Mouse (Mus musculus) inflammation-experienced regulatory T-cells (primary cell): ENCODE data around the gene Cdh5. TPM values are rescaled to one million over a fixed set of nuclear protein-coding genes. Genes with fewer than 3 reads are reported as not detected.

Source experiments
- polyA plus RNA-seq, 2 experiments: library from polyadenylated mRNA; unstranded; fragments of 100-300 nt; shearing (Covaris generic); gene quantifications; one replicate each; pipeline ENCODE4 v1.2.1; 2017

Cdh5 gene
- polyA plus RNA-seq: 1 to 10 TPM in 1 of 2 experiments, under 1 TPM in 1; 0.04 to 1.1 TPM

DNA sequence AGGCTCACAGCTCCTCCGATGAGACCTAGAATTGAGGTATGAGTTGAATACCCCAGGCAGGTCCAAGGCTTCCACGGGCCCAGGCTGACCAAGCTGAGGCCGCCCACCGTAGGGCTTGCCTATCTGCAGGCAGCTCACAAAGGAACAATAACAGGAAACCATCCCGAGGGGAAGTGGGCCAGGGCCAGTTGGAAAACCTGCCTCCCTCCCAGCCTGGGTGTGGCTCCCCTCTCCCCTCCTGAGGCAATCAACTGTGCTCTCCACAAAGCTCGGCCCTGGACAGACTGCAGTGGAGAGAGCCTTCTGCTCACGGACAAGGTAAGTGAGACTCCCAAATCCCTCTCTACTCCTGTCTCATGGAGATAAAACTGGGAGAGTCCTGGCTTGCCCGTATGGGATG lies at the start of gene Cdh5:
Gene Cdh5, plus strand, starts transcription at position 211 of the 400 bp plus-strand sequence.

DNA sequence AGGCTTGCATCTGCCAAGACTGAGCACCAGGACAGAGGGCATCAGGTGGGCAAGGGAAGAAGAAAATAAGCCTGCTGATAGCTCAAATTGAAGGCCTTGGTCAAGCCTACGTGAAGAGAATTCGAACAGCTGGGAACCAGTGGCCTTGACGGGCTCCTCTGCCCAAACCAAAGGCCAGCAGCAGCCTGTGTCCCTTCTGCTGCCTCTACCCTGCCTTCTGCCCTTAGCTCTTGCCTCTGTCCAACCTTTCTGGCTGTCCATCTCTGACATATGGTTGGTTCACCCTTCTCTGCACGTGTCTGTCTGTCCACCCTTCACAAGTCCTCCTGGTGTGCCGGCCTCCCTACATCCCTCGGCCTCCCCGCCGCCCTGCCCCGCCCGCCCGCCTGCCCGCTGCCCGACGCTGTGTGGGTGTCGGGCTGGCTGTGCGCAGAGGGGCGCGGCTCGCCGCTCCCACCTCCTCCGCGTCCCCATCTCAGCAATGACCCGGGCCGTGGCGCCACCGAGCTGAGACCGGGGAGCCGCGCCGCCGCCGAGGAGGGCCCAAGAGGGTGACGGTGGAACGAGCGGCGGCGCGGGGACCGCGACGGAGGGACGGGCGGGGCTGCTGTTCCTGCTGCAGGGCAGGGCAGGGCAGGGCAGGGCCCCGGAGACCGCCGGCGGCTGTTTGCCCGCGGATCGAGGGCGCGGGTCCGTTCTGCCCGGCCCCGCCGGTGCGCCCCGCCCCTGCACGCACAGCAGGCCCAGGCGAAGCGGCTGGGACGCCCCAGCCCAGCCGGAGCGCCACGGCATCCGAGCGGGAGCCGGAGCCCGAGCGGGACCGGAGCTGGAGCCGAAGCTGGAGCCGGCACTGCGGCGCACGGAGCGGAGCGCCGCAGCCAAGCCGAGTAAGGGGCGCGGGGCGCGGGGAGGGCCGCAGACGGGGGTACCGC lies 69.0 kb downstream of the Cdh5 start, which contains the start of gene Bean1:
Gene Bean1, plus strand, starts transcription at position 325 of the 932 bp plus-strand sequence.

Other genes starting within 250 kb of the Cdh5 start
- 1 to 10 TPM in 1 of 2 experiments, under 1 TPM in 1; 0.07 to 2.2 TPM for gene Bean1, start 68.8 kb downstream of the Cdh5 start, polyA plus RNA-seq
- gene Tk2, start 146.9 kb downstream of the Cdh5 start, polyA plus RNA-seq: 100 to 1,000 TPM in 1 of 2 experiments, 10 to 100 TPM in 1; 95.5 to 107 TPM
- 100 to 1,000 TPM; 106 to 127 TPM for gene Cklf, start 149.2 kb downstream of the Cdh5 start, polyA plus RNA-seq
- gene Cmtm2a, start 191.6 kb downstream of the Cdh5 start, polyA plus RNA-seq: under 1 TPM in 1 of 2 experiments, not detected in 1; 0.84 TPM
- not detected for gene Gm45711, start 208.5 kb downstream of the Cdh5 start, polyA plus RNA-seq
- under 1 TPM in 1 of 2 experiments, not detected in 1; 0.62 TPM for gene Cmtm1, start 208.5 kb downstream of the Cdh5 start, polyA plus RNA-seq
- gene Gm11020, start 219.9 kb downstream of the Cdh5 start, polyA plus RNA-seq: 1 to 10 TPM in 1 of 2 experiments, not detected in 1; 4.4 TPM
- gene Cmtm2b, start 220.6 kb downstream of the Cdh5 start, polyA plus RNA-seq: 1 to 10 TPM in 1 of 2 experiments, not detected in 1; 3.7 TPM
- 10 to 100 TPM; 14.5 to 30.9 TPM for gene Cmtm3, start 237.8 kb downstream of the Cdh5 start, polyA plus RNA-seq